Mouse (Mus musculus): ENCODE measurements around the gene Hist1h2ag. TPM values are rescaled to one million over a fixed set of nuclear protein-coding genes. Genes with fewer than 3 reads are reported as not detected.

The Hist1h2ag gene
- polyA plus RNA-seq, 1 experiment from 2014 or later = 52.7 TPM

Small RNAs within 50 kb of the gene (microRNA-seq; reads per million reads assigned to microRNA genes)
- gene Gm26300 (not detected), gene Gm44390 (not detected), gene Gm44486 (not detected)

Other genes with a start within 250 kb of the Hist1h2ag start
- gene Hist1h2bq, start 232.7 kb downstream of the Hist1h2ag start, polyA plus RNA-seq (2016; fragmentation: Nextera tagmentation; extraction: Ambion mirVana) = 14.1 and 15.3 TPM in 2 replicates
- gene Hist1h2ao, start 232.5 kb downstream of the Hist1h2ag start, polyA plus RNA-seq (2016; fragmentation: Nextera tagmentation; extraction: Ambion mirVana) = 3.4 TPM in 1 of 2 replicates, not detected in the other
- not detected in 2 replicates for gene Hist1h4m, start 231.2 kb downstream of the Hist1h2ag start, polyA plus RNA-seq (2016; fragmentation: Nextera tagmentation; extraction: Ambion mirVana)
- 6.2 and 10.1 TPM in 2 replicates for gene Hist1h4n, start 210.7 kb downstream of the Hist1h2ag start, polyA plus RNA-seq (2016; fragmentation: Nextera tagmentation; extraction: Ambion mirVana)
- 2,700 and 3,374 TPM in 2 replicates for gene Hist1h2ap, start 209.4 kb downstream of the Hist1h2ag start, polyA plus RNA-seq (2016; fragmentation: Nextera tagmentation; extraction: Ambion mirVana)
- gene Hist1h2br, start 209.2 kb downstream of the Hist1h2ag start, polyA plus RNA-seq (2016; fragmentation: Nextera tagmentation; extraction: Ambion mirVana) = 14.3 and 15.1 TPM in 2 replicates
- gene Zfp184, start 97.8 kb downstream of the Hist1h2ag start, polyA plus RNA-seq (2016; fragmentation: Nextera tagmentation; extraction: Ambion mirVana) = 19.1 and 20.5 TPM in 2 replicates
- 0.14 TPM in 1 of 2 replicates, not detected in the other for gene Pom121l2, start 61.8 kb downstream of the Hist1h2ag start, polyA plus RNA-seq (2016; fragmentation: Nextera tagmentation; extraction: Ambion mirVana)
- 0.23 and 0.48 TPM in 2 replicates for gene Prss16, start 33.2 kb downstream of the Hist1h2ag start, polyA plus RNA-seq (2016; fragmentation: Nextera tagmentation; extraction: Ambion mirVana)
- gene Hist1h2ah, start 7.4 kb downstream of the Hist1h2ag start, polyA plus RNA-seq (2016; fragmentation: Nextera tagmentation; extraction: Ambion mirVana) = 17.9 TPM in 1 of 2 replicates, not detected in the other
- 5.5 and 9.1 TPM in 2 replicates for gene Hist1h2bk, start 7.1 kb downstream of the Hist1h2ag start, polyA plus RNA-seq (2016; fragmentation: Nextera tagmentation; extraction: Ambion mirVana)
- gene Hist1h4i, start 1.6 kb downstream of the Hist1h2ag start, polyA plus RNA-seq (2016; fragmentation: Nextera tagmentation; extraction: Ambion mirVana) = 18.2 and 20.9 TPM in 2 replicates
- 7.2 and 11.9 TPM in 2 replicates for gene Hist1h2bj, start 270 bp upstream of the Hist1h2ag start, polyA plus RNA-seq (2016; fragmentation: Nextera tagmentation; extraction: Ambion mirVana)
- gene Vmn1r188, start 41.5 kb upstream of the Hist1h2ag start, polyA plus RNA-seq (2016; fragmentation: Nextera tagmentation; extraction: Ambion mirVana) = not detected in 2 replicates
- gene Vmn1r189, start 62.9 kb upstream of the Hist1h2ag start, polyA plus RNA-seq (2016; fragmentation: Nextera tagmentation; extraction: Ambion mirVana) = not detected in 2 replicates
- not detected in 2 replicates for gene Vmn1r191, start 141.0 kb upstream of the Hist1h2ag start, polyA plus RNA-seq (2016; fragmentation: Nextera tagmentation; extraction: Ambion mirVana)
- not detected in 2 replicates for gene Vmn1r192, start 148.2 kb upstream of the Hist1h2ag start, polyA plus RNA-seq (2016; fragmentation: Nextera tagmentation; extraction: Ambion mirVana)
- gene Vmn1r193, start 180.2 kb upstream of the Hist1h2ag start, polyA plus RNA-seq (2016; fragmentation: Nextera tagmentation; extraction: Ambion mirVana) = not detected in 2 replicates
- gene Vmn1r194, start 201.3 kb upstream of the Hist1h2ag start, polyA plus RNA-seq (2016; fragmentation: Nextera tagmentation; extraction: Ambion mirVana) = not detected in 2 replicates
- gene Vmn1r195, start 227.6 kb upstream of the Hist1h2ag start, polyA plus RNA-seq (2016; fragmentation: Nextera tagmentation; extraction: Ambion mirVana) = not detected in 2 replicates
- gene Vmn1r196, start 247.0 kb upstream of the Hist1h2ag start, polyA plus RNA-seq (2016; fragmentation: Nextera tagmentation; extraction: Ambion mirVana) = not detected in 2 replicates

Data from hindbrain, embryonic 12.5 days (tissue).